In the genomic region with DNA sequence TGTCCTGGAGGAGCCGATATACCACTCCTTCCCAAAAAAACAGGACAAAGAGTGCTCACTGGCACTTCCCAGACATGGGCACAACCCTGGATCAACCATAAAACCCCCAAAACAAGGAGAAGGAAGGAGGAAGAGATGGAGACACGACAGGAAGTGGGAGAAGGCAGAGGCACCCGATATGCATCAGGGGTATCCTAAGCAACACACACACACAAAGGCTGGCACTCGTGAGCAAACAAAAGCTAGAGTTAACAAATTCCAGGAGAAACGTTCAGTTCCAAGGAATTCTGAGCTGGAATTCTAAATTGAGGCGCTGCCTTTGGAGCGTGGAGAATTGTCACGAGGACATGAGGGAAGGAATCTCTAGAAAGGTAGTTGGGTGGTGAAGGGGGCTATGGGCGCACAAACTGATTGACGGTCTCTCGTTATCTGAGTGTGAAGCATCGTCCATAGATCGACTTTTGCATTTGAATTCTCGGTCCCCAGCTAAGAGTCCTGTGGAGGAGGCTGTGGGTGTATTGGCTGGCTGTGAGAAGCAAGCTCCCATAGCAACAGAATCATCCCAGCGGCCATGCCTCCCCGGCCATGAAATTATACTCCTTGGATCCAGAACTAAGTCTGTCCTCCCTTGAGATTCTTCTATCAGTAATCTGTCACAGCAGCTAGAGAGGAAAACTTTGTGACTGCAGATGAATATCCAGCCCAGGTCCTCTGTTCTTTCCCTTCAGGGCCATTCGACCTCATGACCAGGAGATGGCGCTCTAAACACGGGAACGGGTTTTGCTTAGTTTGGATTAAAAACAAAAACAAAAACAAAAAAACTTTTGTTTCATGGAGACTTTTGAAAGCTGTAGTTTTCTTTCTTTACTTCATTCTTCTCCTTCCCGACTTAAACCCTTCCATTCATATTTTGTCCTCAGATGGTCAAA, we compare ENCODE assay signal across 8 mouse cellular contexts.
DNase-seq lines count a peak whose midpoint lies in the region; ATAC-seq and TF ChIP-seq lines count a peak whose summit lies in the region.

No protein-coding gene starts in this region.

- peak; percentile 57 for DNase-seq in urinary bladder, postnatal 25 days (ENCODE audit: low spot score)
- no peak for DNase-seq in urinary bladder, postnatal 4 days (ENCODE audit: low spot score in 2 of 2)
- DNase-seq in c-Kit-positive CD71-negative TER-119-negative erythroid progenitor cells, embryonic 14.5 days (ENCODE audit: low read depth): peak; percentile 38
- DNase-seq in hindbrain, postnatal 0 days (ENCODE audit: low spot score): peak; percentile 87
- DNase-seq in spleen, adult 12 weeks (ENCODE audit: low spot score): no peak

- no peak overlapping the region for H3K9ac ChIP-seq in forebrain, embryonic 16.5 days (replicated peaks; ENCODE audit: low read depth, low read length)
- H3K9ac ChIP-seq in hindbrain, postnatal 0 days (replicated peaks; ENCODE audit: low read length): 0 out of 2 replicates have a peak overlapping the region, but pooled peaks have one; percentile 31
- no peak overlapping the region for H3K9ac ChIP-seq in limb, embryonic 15.5 days
- no peak overlapping the region; the same call in 1 of the 2 replicates for H3K9ac ChIP-seq in neural tube, embryonic 12.5 days

- H3K36me3 ChIP-seq in forebrain, embryonic 16.5 days (ENCODE audit: control insufficient read depth, insufficient read depth): no peaks in the 10 kb centered on the region
- no peaks in the 10 kb centered on the region for H3K36me3 ChIP-seq in hindbrain, postnatal 0 days (ENCODE audit: insufficient read depth, low read length)
- no peaks in the 10 kb centered on the region for H3K36me3 ChIP-seq in limb, embryonic 15.5 days
- H3K36me3 ChIP-seq in neural tube, embryonic 12.5 days: no peaks in the 10 kb centered on the region

- peak; percentile 91 for TF ChIP-seq CTCF in hindbrain, postnatal 0 days (IDR thresholded peaks at IDR 0.05; ENCODE audit: low read depth)

- WGBS in forebrain, embryonic 16.5 days: 27% methylated on average over 21 of the region's 21 CpGs
- WGBS in hindbrain, postnatal 0 days: 7% methylated on average over 21 of the region's 21 CpGs
- WGBS in limb, embryonic 15.5 days: 46% methylated on average over 21 of the region's 21 CpGs
- WGBS in neural tube, embryonic 12.5 days: 27% methylated on average over 21 of the region's 21 CpGs

- no peak overlapping the region; the same call in 1 of the 2 replicates for H3K4me3 ChIP-seq in forebrain, embryonic 16.5 days (replicated peaks; ENCODE audit: low read length)
- H3K4me3 ChIP-seq in hindbrain, postnatal 0 days (ENCODE audit: low read length): peak overlapping the region; percentile 23
- 0 out of 2 replicates have a peak overlapping the region, but pooled peaks have one; percentile 7 for H3K4me3 ChIP-seq in limb, embryonic 15.5 days
- 0 out of 2 replicates have a peak overlapping the region, but pooled peaks have one; percentile 0 for H3K4me3 ChIP-seq in neural tube, embryonic 12.5 days

- H3K9me3 ChIP-seq in forebrain, embryonic 16.5 days (ENCODE audit: control insufficient read depth, low read length): peaks cover 4% of the 10 kb centered on the region
- H3K9me3 ChIP-seq in hindbrain, postnatal 0 days (ENCODE audit: low read length): no peaks in the 10 kb centered on the region
- no peaks in the 10 kb centered on the region for H3K9me3 ChIP-seq in limb, embryonic 15.5 days
- H3K9me3 ChIP-seq in neural tube, embryonic 12.5 days: peaks cover 13% of the 10 kb centered on the region

- ATAC-seq in forebrain, embryonic 16.5 days: 0 out of 2 replicates have a peak, but pooled peaks have one; percentile 20
- peak; percentile 55; the same call in 1 of the 2 replicates for ATAC-seq in hindbrain, postnatal 0 days
- no peak for ATAC-seq in limb, embryonic 15.5 days (ENCODE audit: insufficient number of reproducible peaks, low FRiP score, low TSS enrichment, low read depth)
- ATAC-seq in neural tube, embryonic 12.5 days (ENCODE audit: low FRiP score, low read depth): peak; percentile 50; the same call in 1 of the 2 replicates

- no peaks in the 10 kb centered on the region for H3K27me3 ChIP-seq in forebrain, embryonic 16.5 days (replicated peaks; ENCODE audit: control insufficient read depth, insufficient read depth, low read length)
- no peaks in the 10 kb centered on the region for H3K27me3 ChIP-seq in hindbrain, postnatal 0 days (ENCODE audit: insufficient read depth, low read length)
- H3K27me3 ChIP-seq in limb, embryonic 15.5 days: no peaks in the 10 kb centered on the region
- no peaks in the 10 kb centered on the region for H3K27me3 ChIP-seq in neural tube, embryonic 12.5 days (replicated peaks)

- H3K4me1 ChIP-seq in forebrain, embryonic 16.5 days (replicated peaks; ENCODE audit: control insufficient read depth, insufficient read depth, low read length): 0 out of 2 replicates have a peak, but pooled peaks cover 3% of the 10 kb centered on the region
- H3K4me1 ChIP-seq in hindbrain, postnatal 0 days (ENCODE audit: insufficient read depth, low read length): no peaks in the 10 kb centered on the region
- H3K4me1 ChIP-seq in limb, embryonic 15.5 days: no peaks in the 10 kb centered on the region
- peaks cover 6% of the 10 kb centered on the region for H3K4me1 ChIP-seq in neural tube, embryonic 12.5 days

- H3K4me2 ChIP-seq in forebrain, embryonic 16.5 days (ENCODE audit: low read length): peak overlapping the region; percentile 29
- peak overlapping the region; percentile 50 for H3K4me2 ChIP-seq in hindbrain, postnatal 0 days (ENCODE audit: low read depth, low read length)
- H3K4me2 ChIP-seq in limb, embryonic 15.5 days: 0 out of 2 replicates have a peak overlapping the region, but pooled peaks have one; percentile 14
- peak overlapping the region; percentile 44 for H3K4me2 ChIP-seq in neural tube, embryonic 12.5 days (replicated peaks)

- no peak overlapping the region for H3K27ac ChIP-seq in forebrain, embryonic 16.5 days (ENCODE audit: low read length)
- no peak overlapping the region for H3K27ac ChIP-seq in hindbrain, postnatal 0 days
- no peak overlapping the region for H3K27ac ChIP-seq in limb, embryonic 15.5 days
- H3K27ac ChIP-seq in neural tube, embryonic 12.5 days: no peak overlapping the region

Comparison
In these comparisons a context has a peak if more than half of its experiments do, and no peak if none do; other contexts are left out.
1. DNase-seq: peak in urinary bladder, postnatal 25 days (single experiment), c-Kit-positive CD71-negative TER-119-negative erythroid progenitor cells, embryonic 14.5 days (single experiment) and hindbrain, postnatal 0 days (single experiment); none in urinary bladder, postnatal 4 days (0 of 2) and spleen, adult 12 weeks (single experiment).
2. Peak in every context shown above with its lines, with median percentiles within 50 percentile points of each other: H3K4me2 ChIP-seq.